Mouse (Mus musculus) MEL (cell line): ENCODE results near the gene Dzip1. TPM values are rescaled to one million over a fixed set of nuclear protein-coding genes. Genes with fewer than 3 reads are reported as not detected.

Experiments
- DNase-seq: peaks from one replicate; pipeline ENCODE4 v3.0.0; 2011; ENCODE audit warnings: low read depth, low spot score
- H3K27ac ChIP-seq: 2 replicates; pipeline ENCODE4 v1.5.1; 2012; ENCODE audit warnings: low read depth, mild to moderate bottlenecking, control low read depth, low read length, moderate library complexity; ENCODE audit not compliant: control insufficient read depth
- H3K27me3 ChIP-seq, 2 experiments: fragments of 150-350 bp in 1 of 2; sonication (generic) in 1 of 2; 2 replicates each; pipeline ENCODE4 v1.6.1; 2012; ENCODE audit warnings: low read length in 2 of 2, mild to moderate bottlenecking in 2 of 2, improper control_type of control experiment in 1 of 2, moderate library complexity in 1 of 2; ENCODE audit not compliant: insufficient read depth in 2 of 2, control insufficient read depth in 1 of 2
- H3K36me3 ChIP-seq, 2 experiments: 2 replicates each; pipeline ENCODE4 v1.6.1; 2012 to 2014; ENCODE audit warnings: low read length in 2 of 2, improper control_type of control experiment in 1 of 2, inconsistent platforms in 1 of 2, mild to moderate bottlenecking in 1 of 2; ENCODE audit not compliant: insufficient read depth in 2 of 2, control insufficient read depth in 1 of 2
- H3K4me1 ChIP-seq, 2 experiments: fragments of 150-350 bp in 1 of 2; sonication (generic) in 1 of 2; 2 replicates each; pipeline ENCODE4 v1.6.1; 2012; ENCODE audit warnings: low read length in 2 of 2, improper control_type of control experiment in 1 of 2, mild to moderate bottlenecking in 1 of 2; ENCODE audit not compliant: insufficient read depth in 2 of 2, control insufficient read depth in 1 of 2
- H3K4me3 ChIP-seq, 2 experiments: fragments of 150-350 bp in 1 of 2; sonication (generic) in 1 of 2; 2 replicates each; pipeline ENCODE4 v1.5.1; 2012; ENCODE audit warnings: low read depth in 2 of 2, low read length in 2 of 2, mild to moderate bottlenecking in 2 of 2, moderate library complexity in 2 of 2, control low read depth in 1 of 2, improper control_type of control experiment in 1 of 2; ENCODE audit not compliant: control insufficient read depth in 1 of 2, insufficient read depth in 1 of 2
- H3K79me2 ChIP-seq: 2 replicates; pipeline ENCODE4 v1.6.1; 2012; ENCODE audit warnings: mild to moderate bottlenecking, low read length, moderate library complexity; ENCODE audit not compliant: control insufficient read depth, poor library complexity, insufficient read depth
- H3K9ac ChIP-seq: 2 replicates; pipeline ENCODE4 v1.6.1; 2012; ENCODE audit warnings: low read depth, mild to moderate bottlenecking, control low read depth, low read length, moderate library complexity; ENCODE audit not compliant: control insufficient read depth, poor library complexity, severe bottlenecking
- H3K9me3 ChIP-seq: fragments of 150-350 bp; sonication (generic); replicated peaks from 2 replicates; pipeline ENCODE4 v1.6.1; 2012; ENCODE audit warnings: mild to moderate bottlenecking, low read length, improper control_type of control experiment, moderate library complexity; ENCODE audit not compliant: insufficient read depth
- CHD2 ChIP-seq: IDR thresholded peaks from 2 replicates; pipeline ENCODE4 v1.6.1; 2011; ENCODE audit warnings: low read length, improper control_type of control experiment
- E2F4 ChIP-seq: IDR thresholded peaks from 2 replicates; pipeline ENCODE4 v1.6.1; 2011; ENCODE audit warnings: low read depth, low read length, improper control_type of control experiment, borderline replicate concordance
- EP300 ChIP-seq, 2 experiments: IDR thresholded peaks; 2 replicates each; pipeline ENCODE4 v1.6.1; 2011; ENCODE audit warnings: improper control_type of control experiment in 2 of 2, low read length in 2 of 2, low read depth in 1 of 2, mild to moderate bottlenecking in 1 of 2
- ETS1 ChIP-seq: IDR thresholded peaks from 2 replicates; pipeline ENCODE4 v1.6.1; 2012; ENCODE audit warnings: low read depth, mild to moderate bottlenecking, inconsistent platforms, low read length, improper control_type of control experiment, moderate library complexity
- GATA1 ChIP-seq: IDR thresholded peaks from 2 replicates; pipeline ENCODE4 v1.6.1; 2011; ENCODE audit warnings: low read depth, low read length, improper control_type of control experiment
- HCFC1 ChIP-seq: IDR thresholded peaks from 2 replicates; pipeline ENCODE4 v1.6.1; 2012; ENCODE audit warnings: low read depth, mild to moderate bottlenecking, inconsistent platforms, low read length, improper control_type of control experiment, moderate library complexity
- JUND ChIP-seq: IDR thresholded peaks from 2 replicates; pipeline ENCODE4 v1.6.1; 2011; ENCODE audit warnings: low read depth, mild to moderate bottlenecking, improper control_type of control experiment, low read length
- MAZ ChIP-seq: IDR thresholded peaks from 2 replicates; pipeline ENCODE4 v1.6.1; 2012; ENCODE audit warnings: low read depth, mild to moderate bottlenecking, inconsistent platforms, low read length, improper control_type of control experiment
- MEF2A ChIP-seq: IDR thresholded peaks from 2 replicates; pipeline ENCODE4 v1.6.1; 2014; ENCODE audit warnings: low read depth, mild to moderate bottlenecking, inconsistent platforms, low read length, improper control_type of control experiment; ENCODE audit not compliant: poor library complexity, insufficient replicate concordance, severe bottlenecking; ENCODE audit errors: extremely low read depth
- MXI1 ChIP-seq: IDR thresholded peaks from 2 replicates; pipeline ENCODE4 v1.6.1; 2011; ENCODE audit warnings: mild to moderate bottlenecking, low read depth, low read length, improper control_type of control experiment
- NELFE ChIP-seq: IDR thresholded peaks from 2 replicates; pipeline ENCODE4 v1.6.1; 2011; ENCODE audit warnings: low read depth, low read length, improper control_type of control experiment
- POLR2AphosphoS2 ChIP-seq: IDR thresholded peaks from 2 replicates; pipeline ENCODE4 v1.6.1; 2011; ENCODE audit warnings: low read length, improper control_type of control experiment
- RAD21 ChIP-seq: IDR thresholded peaks from 2 replicates; pipeline ENCODE4 v1.6.1; 2011; ENCODE audit warnings: mild to moderate bottlenecking, low read depth, low read length, improper control_type of control experiment
- RCOR1 ChIP-seq: IDR thresholded peaks from 2 replicates; pipeline ENCODE4 v1.6.1; 2012; ENCODE audit warnings: low read depth, mild to moderate bottlenecking, inconsistent platforms, low read length, improper control_type of control experiment
- TAL1 ChIP-seq: IDR thresholded peaks from 2 replicates; pipeline ENCODE4 v1.6.1; 2012; ENCODE audit warnings: mild to moderate bottlenecking, inconsistent platforms, low read length, moderate library complexity, mixed read lengths
- TCF12 ChIP-seq: IDR thresholded peaks from 2 replicates; pipeline ENCODE4 v1.6.1; 2014; ENCODE audit warnings: low read depth, mild to moderate bottlenecking, inconsistent platforms, low read length, improper control_type of control experiment, moderate library complexity
- USF1 ChIP-seq: IDR thresholded peaks from 2 replicates; pipeline ENCODE4 v1.6.1; 2014; ENCODE audit warnings: low read depth, mild to moderate bottlenecking, inconsistent platforms, low read length, improper control_type of control experiment, moderate library complexity
- USF2 ChIP-seq, 2 experiments: IDR thresholded peaks; 2 replicates each; pipeline ENCODE4 v1.6.1; 2011 to 2012; ENCODE audit warnings: improper control_type of control experiment in 2 of 2, low read length in 2 of 2, borderline replicate concordance in 1 of 2, inconsistent platforms in 1 of 2, low read depth in 1 of 2, mild to moderate bottlenecking in 1 of 2; ENCODE audit not compliant: insufficient read depth in 1 of 2
- ZMIZ1 ChIP-seq: IDR thresholded peaks from 2 replicates; pipeline ENCODE4 v1.6.1; 2012; ENCODE audit warnings: low read depth, mild to moderate bottlenecking, inconsistent platforms, low read length, improper control_type of control experiment, moderate library complexity
- ZNF384 ChIP-seq: IDR thresholded peaks from 2 replicates; pipeline ENCODE4 v1.6.1; 2012; ENCODE audit warnings: low read depth, mild to moderate bottlenecking, inconsistent platforms, low read length, improper control_type of control experiment
- polyA plus RNA-seq, 2 experiments: library from polyadenylated mRNA; stranded (reverse) in 1 of 2; unstranded in 1 of 2; fragments of >175 nt in 1 of 2; fragments of >200 nt in 1 of 2; gene quantifications; 2 replicates each; pipeline versions ENCODE4 v1.2.1 to v1.2.4; 2012; ENCODE audit warnings: low replicate concordance in 2 of 2, low read depth in 1 of 2; ENCODE audit not compliant: insufficient read length in 2 of 2, insufficient read depth in 1 of 2, missing spikeins in 1 of 2
- total RNA-seq: library from RNA; depleted of rRNA; stranded (reverse); fragments of 300-350 nt; gene quantifications from 2 replicates; pipeline ENCODE4 v1.2.3, GENCODE M21; 2012

Dzip1 gene
- total and polyA plus RNA-seq, 3 experiments = 0.35 to 1.8 TPM; not detected in 1

GRCm38 (mm10) chr14:118846834-118847233 is 78.4 kb downstream of the Dzip1 start:
- no peak overlapping the region for H3K9ac ChIP-seq
- TF ChIP-seq TCF12 (peak; percentile 75), TAL1 (peak; percentile 75), GATA1 (peak; percentile 43), ZMIZ1 (no peak), ETS1 (peak; percentile 45; the same call in 1 of the 2 replicates), MXI1 (no peak), CHD2 (no peak), USF1 (no peak), EP300 (IDR thresholded peaks at IDR 0.05; ENCODE audit: low read depth in 1 of 2, low read length in 2 of 2) (peak; percentile 25 to 49; a peak in 2 of 4 replicates)
- no peaks in the 10 kb centered on the region for H3K27me3 ChIP-seq
- H3K4me1 ChIP-seq = peaks cover 0 to 18% of the 10 kb centered on the region in 2 experiments; a peak in 3 of 4 replicates
- H3K4me3 ChIP-seq = no peak overlapping the region
- no peaks in the 10 kb centered on the region for H3K9me3 ChIP-seq
- H3K27ac ChIP-seq = no peak overlapping the region
- DNase-seq = peak; percentile 52
- no peaks in the 10 kb centered on the region for H3K36me3 ChIP-seq
- H3K79me2 ChIP-seq = no peaks in the 10 kb centered on the region

GRCm38 (mm10) chr14:118842353-118842752 is 82.9 kb downstream of the Dzip1 start:
- Histone ChIP-seq H3K79me2 (no peaks in the 10 kb centered on the region), H3K27me3 (no peaks in the 10 kb centered on the region), H3K4me3 (no peak overlapping the region), H3K36me3 (0 out of 4 replicates have a peak, but pooled peaks cover 0 to 2% of the 10 kb centered on the region in 2 experiments), H3K9me3 (no peaks in the 10 kb centered on the region), H3K9ac (no peak overlapping the region), H3K4me1 (peaks cover 0 to 10% of the 10 kb centered on the region in 2 experiments), H3K27ac (no peak overlapping the region)
- TF ChIP-seq ZNF384 (no peak), JUND (no peak), TCF12 (no peak), MEF2A (no peak), NELFE (no peak), MAZ (no peak), RCOR1 (no peak), ETS1 (no peak), USF2 (IDR thresholded peaks at IDR 0.05; ENCODE audit: borderline replicate concordance in 1 of 2, insufficient read depth in 1 of 2, low read depth in 1 of 2, low read length in 2 of 2) (no peak), E2F4 (no peak), RAD21 (no peak), POLR2AphosphoS2 (no peak), USF1 (no peak), TAL1 (no peak), HCFC1 (no peak)
- peak; percentile 43 for DNase-seq
